Mouse (Mus musculus) lung, postnatal 0 days (tissue): ENCODE results near the gene Grm1. TPM values are rescaled to one million over a fixed set of nuclear protein-coding genes. Genes with fewer than 3 reads are reported as not detected.

Experiments
- ATAC-seq: fragments of 200-750 bp; cut with Nextera tagmentation; 2 replicates; pipeline ENCODE4 v1.8.0; 2017; ENCODE audit warnings: moderate library complexity
- DNase-seq: peaks from one replicate; pipeline ENCODE4 v3.0.0-alpha.2; 2016; ENCODE audit warnings: low spot score
- H3K27ac ChIP-seq: fragments of 300-500 bp; sonication (generic); 2 replicates; pipeline ENCODE4 v1.5.1; 2014; ENCODE audit warnings: antibody characterized with exemption, mild to moderate bottlenecking, low read length, mixed read lengths
- H3K27me3 ChIP-seq: fragments of 300-500 bp; sonication (generic); replicated peaks from 2 replicates; pipeline ENCODE4 v1.6.1; 2014; ENCODE audit warnings: low read length, mixed read lengths; ENCODE audit not compliant: insufficient read depth
- H3K36me3 ChIP-seq: fragments of 300-500 bp; sonication (generic); 2 replicates; pipeline ENCODE4 v1.6.1; 2014; ENCODE audit warnings: low read length, mixed read lengths; ENCODE audit not compliant: insufficient read depth
- H3K4me1 ChIP-seq: fragments of 300-500 bp; sonication (generic); 2 replicates; pipeline ENCODE4 v1.6.1; 2014; ENCODE audit warnings: antibody characterized with exemption, low read depth, low read length, mixed read lengths; ENCODE audit not compliant: insufficient read depth
- H3K4me2 ChIP-seq: fragments of 300-500 bp; sonication (generic); replicated peaks from 2 replicates; pipeline ENCODE4 v1.6.1; 2014; ENCODE audit warnings: low read depth, mild to moderate bottlenecking, low read length, moderate library complexity, mixed read lengths
- H3K4me3 ChIP-seq: fragments of 300-500 bp; sonication (generic); 2 replicates; pipeline ENCODE4 v1.5.1; 2014; ENCODE audit warnings: low read depth, low read length
- H3K9ac ChIP-seq: fragments of 300-500 bp; sonication (generic); replicated peaks from 2 replicates; pipeline ENCODE4 v1.6.1; 2014; ENCODE audit warnings: low read depth, mild to moderate bottlenecking
- H3K9me3 ChIP-seq: fragments of 300-500 bp; sonication (generic); 2 replicates; pipeline ENCODE4 v1.6.1; 2016; ENCODE audit warnings: low read length, mixed read lengths
- CTCF ChIP-seq: IDR thresholded peaks from 2 replicates; pipeline ENCODE4 v1.5.1; 2016; ENCODE audit warnings: antibody characterized with exemption, mild to moderate bottlenecking
- EP300 ChIP-seq: IDR thresholded peaks from 2 replicates; pipeline ENCODE4 v1.6.1; 2016; ENCODE audit warnings: antibody characterized with exemption, mild to moderate bottlenecking, control low read depth
- WGBS: fragments of 180-500 bp; shearing (Covaris S2); extraction: QIAGEN DNeasy Blood & Tissue Kit; methylation state at CpG from one replicate; pipeline ENCODE4 v1.1.7; 2014; 5-methylcytosine and 5-hydroxymethylcytosine counted together
- polyA plus RNA-seq: library from polyadenylated mRNA; unstranded; fragments of >200 nt; fragmentation: Nextera tagmentation; extraction: Ambion mirVana; gene quantifications from 2 replicates; pipeline ENCODE4 v1.2.1, GENCODE M21; 2015

The Grm1 gene
- polyA plus RNA-seq, 1 experiment from 2014 or later, result not detected

DNA sequence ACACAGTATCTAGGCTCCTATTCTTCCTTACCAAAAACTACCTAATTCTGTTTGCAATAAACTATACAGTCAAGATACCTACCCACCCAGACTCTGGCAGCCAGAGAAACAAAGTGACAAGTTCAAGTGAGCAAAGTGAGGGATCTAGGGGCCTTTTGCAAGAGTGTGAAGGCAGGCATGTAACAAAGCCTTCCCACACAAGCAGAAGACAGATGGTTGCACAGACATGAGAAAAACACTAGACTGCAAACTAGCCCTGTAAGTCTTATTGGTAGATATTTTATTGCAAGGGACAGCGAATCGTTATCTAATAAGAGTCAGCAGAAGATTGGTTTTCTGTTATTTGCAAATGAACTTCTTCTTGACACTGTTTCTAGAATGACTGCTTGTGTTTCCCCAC lies 134.6 kb downstream of the Grm1 start:
- TF ChIP-seq CTCF (no peak), EP300 (no peak)
- no peaks in the 10 kb centered on the region for H3K36me3 ChIP-seq
- H3K27me3 ChIP-seq, result no peaks in the 10 kb centered on the region
- WGBS, result 82% methylated on average over 2 of the region's 2 CpGs
- H3K4me1 ChIP-seq, result no peaks in the 10 kb centered on the region
- H3K9me3 ChIP-seq, result no peaks in the 10 kb centered on the region
- DNase-seq (no peak), ATAC-seq (no peak)
- no peak overlapping the region for H3K4me2 ChIP-seq
- no peak overlapping the region for H3K27ac ChIP-seq
- H3K4me3 ChIP-seq, result no peak overlapping the region
- no peak overlapping the region for H3K9ac ChIP-seq

GRCm38 (mm10) chr10:10944003-10944402 lies 138.2 kb downstream of the Grm1 start:
- no peak for ATAC-seq
- Histone ChIP-seq H3K4me2 (no peak overlapping the region), H3K9ac (no peak overlapping the region), H3K4me3 (no peak overlapping the region), H3K9me3 (no peaks in the 10 kb centered on the region), H3K4me1 (no peaks in the 10 kb centered on the region), H3K27me3 (no peaks in the 10 kb centered on the region), H3K27ac (no peak overlapping the region), H3K36me3 (no peaks in the 10 kb centered on the region)
- no peak for DNase-seq
- TF ChIP-seq CTCF, result no peak
- no peak for TF ChIP-seq EP300
- WGBS, result 76% methylated on average over 2 of the region's 2 CpGs

- H3K36me3 ChIP-seq, result no peaks in the 10 kb centered on the region
- H3K4me2 ChIP-seq, result no peak overlapping the region
- ATAC-seq (no peak), DNase-seq (no peak)
- WGBS, result 77% methylated on average over 6 of the region's 6 CpGs
- TF ChIP-seq CTCF (no peak), EP300 (no peak)
- no peaks in the 10 kb centered on the region for H3K27me3 ChIP-seq
- H3K27ac ChIP-seq, result no peak overlapping the region
- H3K4me3 ChIP-seq, result no peak overlapping the region
- H3K4me1 ChIP-seq, result no peaks in the 10 kb centered on the region; the same call in 1 of the 2 replicates
- H3K9me3 ChIP-seq, result no peaks in the 10 kb centered on the region
- no peak overlapping the region for H3K9ac ChIP-seq
Observed at GRCm38 (mm10) chr10:10942248-10942647, 139.9 kb downstream of the Grm1 start.

DNA sequence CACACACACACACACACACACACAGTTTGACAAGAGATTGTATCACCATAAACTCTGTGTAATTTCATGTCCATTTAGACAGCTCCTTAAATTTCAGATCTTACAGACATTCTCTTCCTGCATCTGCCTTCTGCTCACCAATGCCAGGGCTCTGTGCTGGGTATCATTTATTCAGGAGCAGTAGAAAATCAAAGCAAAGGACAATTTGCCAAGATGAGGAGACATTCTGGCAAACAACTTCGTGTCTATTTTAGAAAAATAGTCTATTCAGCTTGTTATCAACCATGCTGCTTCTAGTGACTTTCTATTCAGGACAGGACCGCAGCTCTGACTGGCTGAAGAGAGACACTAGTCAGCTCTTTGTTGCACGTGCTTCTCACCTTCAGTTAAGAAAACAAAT lies 146.3 kb downstream of the Grm1 start:
- WGBS, result 49% methylated on average over 3 of the region's 3 CpGs

DNA sequence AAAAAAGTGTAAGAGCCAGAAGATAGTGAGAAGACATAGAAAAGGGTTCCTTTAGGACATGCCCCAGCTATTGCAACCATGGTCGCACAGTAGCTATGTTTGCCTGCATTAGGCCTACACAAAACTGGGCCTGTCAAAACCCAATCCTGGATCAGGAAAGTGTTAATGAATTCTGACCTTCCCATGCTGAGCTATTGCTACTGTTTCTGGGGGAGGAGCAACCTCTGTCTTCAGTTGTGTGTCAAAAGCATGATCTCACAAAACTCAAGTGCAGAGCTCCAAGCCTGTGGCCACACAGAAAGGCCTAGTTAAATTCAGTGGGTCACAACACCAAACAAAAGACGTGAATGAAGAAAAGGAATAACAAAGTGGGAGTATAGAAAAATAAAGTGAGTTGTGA lies 152.5 kb downstream of the Grm1 start:
- H3K4me1 ChIP-seq, result no peaks in the 10 kb centered on the region
- H3K9me3 ChIP-seq, result no peaks in the 10 kb centered on the region
- H3K9ac ChIP-seq, result no peak overlapping the region
- TF ChIP-seq CTCF (no peak), EP300 (no peak)
- no peak overlapping the region for H3K4me3 ChIP-seq
- DNase-seq, result no peak
- no peak overlapping the region for H3K4me2 ChIP-seq
- no peaks in the 10 kb centered on the region for H3K36me3 ChIP-seq
- WGBS, result 77% methylated on average over 2 of the region's 2 CpGs
- no peaks in the 10 kb centered on the region for H3K27me3 ChIP-seq
- no peak for ATAC-seq
- no peak overlapping the region for H3K27ac ChIP-seq

More for the DNA sequence above, 146.3 kb downstream of the Grm1 start:
- no peak overlapping the region for H3K4me3 ChIP-seq
- no peaks in the 10 kb centered on the region for H3K9me3 ChIP-seq
- no peaks in the 10 kb centered on the region; the same call in 1 of the 2 replicates for H3K4me1 ChIP-seq
- H3K27ac ChIP-seq, result no peak overlapping the region
- no peak overlapping the region for H3K9ac ChIP-seq
- no peak overlapping the region for H3K4me2 ChIP-seq
- no peak for ATAC-seq
- TF ChIP-seq CTCF (no peak), EP300 (no peak)
- no peaks in the 10 kb centered on the region for H3K36me3 ChIP-seq
- no peak for DNase-seq
- no peaks in the 10 kb centered on the region for H3K27me3 ChIP-seq

DNA sequence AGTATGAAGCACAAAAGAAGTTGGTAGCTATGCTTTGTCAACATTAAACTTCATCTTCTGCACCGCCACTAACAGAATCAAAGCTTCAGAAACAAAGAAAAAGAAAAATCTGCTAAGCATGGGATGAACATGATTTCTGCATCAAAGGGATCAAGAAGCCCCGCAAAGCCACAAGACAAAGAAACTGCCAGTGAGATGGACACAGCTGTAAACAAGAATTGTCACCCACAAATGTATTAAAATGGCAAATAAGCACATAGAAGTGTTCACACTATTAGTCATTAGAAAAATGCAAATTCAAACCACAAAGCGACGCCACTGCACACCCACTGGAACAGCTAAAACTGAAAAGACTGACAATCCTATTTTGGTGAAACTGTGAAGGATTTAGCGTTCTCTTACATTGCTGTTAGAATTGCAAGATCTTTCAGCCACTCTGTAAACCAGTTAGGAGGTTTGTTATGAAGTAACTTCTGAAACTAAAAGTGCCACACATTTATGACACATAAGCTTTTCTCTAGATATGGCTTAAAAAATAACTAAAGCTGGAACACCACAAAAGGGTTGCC lies 153.3 kb downstream of the Grm1 start:
- 76% methylated on average over 5 of the region's 5 CpGs for WGBS
- Histone ChIP-seq H3K27ac (no peak overlapping the region), H3K36me3 (no peaks in the 10 kb centered on the region), H3K27me3 (no peaks in the 10 kb centered on the region), H3K4me2 (no peak overlapping the region), H3K9ac (no peak overlapping the region), H3K9me3 (no peaks in the 10 kb centered on the region), H3K4me3 (no peak overlapping the region), H3K4me1 (no peaks in the 10 kb centered on the region)
- TF ChIP-seq EP300 (no peak), CTCF (no peak)
- ATAC-seq, result no peak
- no peak for DNase-seq
